Mouse (Mus musculus) intestine, embryonic 15.5 days (tissue): ENCODE results near the gene March9. TPM values are rescaled to one million over a fixed set of nuclear protein-coding genes. Genes with fewer than 3 reads are reported as not detected.
A peak's percentile ranks its signal among the peaks of the same experiment; 100 is the strongest.

Experiments
- ATAC-seq: fragments of 200-750 bp; cut with Nextera tagmentation; 2 replicates; pipeline ENCODE4 v1.8.0; 2017; ENCODE audit warnings: moderate TSS enrichment, moderate library complexity
- H3K27ac ChIP-seq: fragments of 300-500 bp; sonication (generic); 2 replicates; pipeline ENCODE4 v1.5.1; 2015; ENCODE audit warnings: mild to moderate bottlenecking, inconsistent platforms
- H3K27me3 ChIP-seq: fragments of 300-500 bp; sonication (generic); replicated peaks from 2 replicates; pipeline ENCODE4 v1.6.1; 2015; ENCODE audit warnings: inconsistent platforms
- H3K36me3 ChIP-seq: fragments of 300-500 bp; sonication (generic); 2 replicates; pipeline ENCODE4 v1.6.1; 2015; ENCODE audit warnings: inconsistent platforms
- H3K4me1 ChIP-seq: fragments of 300-500 bp; sonication (generic); replicated peaks from 2 replicates; pipeline ENCODE4 v1.6.1; 2015; ENCODE audit warnings: inconsistent platforms
- H3K4me2 ChIP-seq: fragments of 300-500 bp; sonication (generic); replicated peaks from 2 replicates; pipeline ENCODE4 v1.6.1; 2015; ENCODE audit warnings: mild to moderate bottlenecking, inconsistent platforms
- H3K4me3 ChIP-seq: fragments of 300-500 bp; sonication (generic); replicated peaks from 2 replicates; pipeline ENCODE4 v1.5.1; 2015; ENCODE audit warnings: inconsistent platforms
- H3K9ac ChIP-seq: fragments of 300-500 bp; sonication (generic); 2 replicates; pipeline ENCODE4 v1.6.1; 2015; ENCODE audit warnings: inconsistent platforms
- H3K9me3 ChIP-seq: fragments of 300-500 bp; sonication (generic); 2 replicates; pipeline ENCODE4 v1.6.1; 2016; ENCODE audit warnings: inconsistent platforms
- WGBS: fragments of 180-500 bp; shearing (Covaris S2); methylation state at CpG from one replicate; pipeline ENCODE4 v1.1.7; 2015; 5-methylcytosine and 5-hydroxymethylcytosine counted together
- polyA plus RNA-seq: library from polyadenylated mRNA; unstranded; fragments of >200 nt; fragmentation: Nextera tagmentation; extraction: Ambion mirVana; gene quantifications from 2 replicates; pipeline ENCODE4 v1.2.1, GENCODE M21; 2015

March9 gene
- polyA plus RNA-seq, 1 experiment from 2014 or later: 0.74 TPM

DNA sequence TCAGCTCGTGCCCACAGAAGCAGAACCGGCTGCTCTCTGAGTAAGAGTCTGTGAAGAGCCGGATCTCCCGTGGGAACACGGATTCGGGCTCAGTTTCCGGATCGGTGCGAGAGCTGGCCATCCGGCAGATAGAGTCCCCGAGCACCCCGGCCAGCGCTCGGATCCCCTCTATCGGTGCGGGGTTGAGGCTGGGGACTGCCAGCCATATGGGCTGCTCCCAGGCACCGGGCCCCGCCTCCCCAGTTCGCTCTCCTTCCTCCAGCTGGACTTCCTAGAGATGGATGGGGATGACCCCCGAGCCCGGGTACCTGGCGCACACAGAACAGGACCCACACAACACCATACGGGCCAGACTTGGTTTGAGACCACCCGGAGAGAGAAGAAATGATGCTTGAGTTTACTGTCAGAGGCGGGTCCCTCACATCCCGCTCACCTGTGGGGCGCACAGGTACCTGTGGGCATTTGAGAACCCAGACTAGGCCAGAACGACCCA is 18.7 kb downstream of the March9 start, which contains the start of the genes Mettl1 and Eef1akmt3:
Gene Mettl1, plus strand, starts transcription at position 141 of the 493 bp plus-strand sequence.
Gene Eef1akmt3, minus strand, starts transcription at position 240 of the 493 bp plus-strand sequence.
- Histone ChIP-seq H3K27me3 (0 out of 2 replicates have a peak, but pooled peaks cover 3% of the 10 kb centered on the region), H3K4me3 (peak within 1 kb of the TSS; percentile 85), H3K27ac (peak within 1 kb of the TSS; percentile 71), H3K36me3 (0 out of 2 replicates have a peak, but pooled peaks cover 2% of the 10 kb centered on the region), H3K4me2 (peak within 1 kb of the TSS; percentile 97), H3K9ac (peak within 1 kb of the TSS; percentile 69), H3K9me3 (no peaks in the 10 kb centered on the region), H3K4me1 (peaks cover 11% of the 10 kb centered on the region)
- peak; percentile 78 for ATAC-seq
- 1% methylated on average over 28 of the region's 28 CpGs for WGBS

DNA sequence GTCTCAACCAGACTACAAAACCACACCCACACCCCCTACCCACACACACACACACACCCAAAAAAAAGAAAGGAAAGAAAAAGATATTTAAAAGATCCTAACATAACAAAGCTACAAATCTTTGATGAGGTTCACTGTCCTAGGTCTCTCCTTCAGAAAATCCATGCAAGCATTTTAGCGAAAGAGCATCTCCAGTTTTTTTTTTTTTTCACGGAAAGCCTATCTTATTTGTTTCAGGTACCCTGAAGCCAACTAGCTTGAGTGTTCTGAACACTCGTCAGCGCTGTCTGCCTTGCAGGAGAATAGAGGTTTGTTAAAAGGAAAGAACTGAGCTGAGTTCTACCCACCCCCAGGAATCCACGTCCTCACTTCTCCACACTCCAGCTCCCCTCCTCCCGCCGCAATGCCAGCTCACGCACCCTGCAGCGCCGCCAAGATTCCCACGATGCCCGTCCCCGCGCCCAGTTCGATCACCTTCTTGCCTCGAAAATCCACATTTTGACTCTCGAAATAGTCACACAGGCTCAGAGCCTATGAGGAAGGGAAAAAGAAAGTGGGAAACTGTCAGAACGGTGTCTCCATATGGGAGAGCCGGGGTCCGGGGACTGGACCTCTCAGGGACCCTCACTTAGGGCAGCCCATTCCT is 19.3 kb downstream of the March9 start:
- H3K9ac ChIP-seq: peak overlapping the region; percentile 69
- no peak for ATAC-seq
- peaks cover 11% of the 10 kb centered on the region for H3K4me1 ChIP-seq
- no peaks in the 10 kb centered on the region for H3K36me3 ChIP-seq
- 0 out of 2 replicates have a peak, but pooled peaks cover 3% of the 10 kb centered on the region for H3K27me3 ChIP-seq
- WGBS: 2% methylated on average over 20 of the region's 20 CpGs
- H3K4me3 ChIP-seq: peak overlapping the region; percentile 85
- H3K9me3 ChIP-seq: no peaks in the 10 kb centered on the region
- H3K4me2 ChIP-seq: peak overlapping the region; percentile 97
- no peak overlapping the region; the same call in 1 of the 2 replicates for H3K27ac ChIP-seq

DNA sequence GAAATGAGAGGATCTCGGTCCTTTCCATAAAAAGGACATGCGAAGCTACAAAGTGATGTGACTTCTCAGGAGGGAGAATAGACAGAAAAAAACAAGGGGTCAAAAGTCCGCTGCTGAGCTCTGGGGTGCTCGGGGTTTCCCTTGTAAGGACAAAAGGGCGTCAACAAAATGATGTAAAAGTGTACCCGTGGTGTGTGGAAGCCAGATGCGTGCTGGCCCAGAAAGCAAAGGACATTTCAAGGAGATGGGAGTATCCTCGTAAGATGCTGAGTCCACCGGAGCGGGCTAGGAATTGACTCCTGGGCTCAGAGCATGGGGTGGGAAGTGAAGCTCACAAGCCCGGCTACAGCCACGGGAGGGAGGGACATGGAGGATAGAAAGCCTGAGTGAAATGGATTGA is 22.3 kb downstream of the March9 start:
- Histone ChIP-seq H3K27me3 (0 out of 2 replicates have a peak, but pooled peaks cover 3% of the 10 kb centered on the region), H3K4me1 (peaks cover 9% of the 10 kb centered on the region), H3K9me3 (no peaks in the 10 kb centered on the region), H3K36me3 (no peaks in the 10 kb centered on the region), H3K9ac (no peak overlapping the region), H3K27ac (no peak overlapping the region), H3K4me2 (no peak overlapping the region), H3K4me3 (no peak overlapping the region)
- ATAC-seq: no peak
- WGBS: 75% methylated on average over 12 of the region's 12 CpGs

DNA sequence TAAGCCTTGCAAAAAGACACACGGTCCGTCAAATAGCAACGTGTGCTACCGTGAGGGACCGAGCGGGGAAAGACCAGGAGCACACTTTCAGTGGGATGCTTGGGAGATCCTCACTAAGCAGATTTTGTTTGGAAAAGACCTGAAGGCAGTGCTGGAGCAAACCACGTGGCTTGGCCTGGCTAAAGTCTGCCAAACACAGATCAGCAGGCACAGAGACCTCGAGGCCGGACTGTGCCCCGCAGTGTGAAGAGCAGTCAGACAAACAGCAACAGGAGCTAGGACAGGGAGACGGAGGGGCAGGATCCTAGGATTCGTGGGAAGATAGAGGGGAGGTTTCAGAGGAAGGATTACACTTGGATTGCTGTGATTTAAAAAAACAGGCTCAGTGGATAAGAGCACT is 23.7 kb downstream of the March9 start:
- no peak for ATAC-seq
- H3K27me3 ChIP-seq: 0 out of 2 replicates have a peak, but pooled peaks cover 3% of the 10 kb centered on the region
- no peaks in the 10 kb centered on the region for H3K36me3 ChIP-seq
- H3K9ac ChIP-seq: no peak overlapping the region
- peaks cover 5% of the 10 kb centered on the region; the same call in 1 of the 2 replicates for H3K4me1 ChIP-seq
- H3K9me3 ChIP-seq: no peaks in the 10 kb centered on the region
- no peak overlapping the region for H3K4me2 ChIP-seq
- H3K4me3 ChIP-seq: no peak overlapping the region
- WGBS: 76% methylated on average over 12 of the region's 12 CpGs
- no peak overlapping the region for H3K27ac ChIP-seq

DNA sequence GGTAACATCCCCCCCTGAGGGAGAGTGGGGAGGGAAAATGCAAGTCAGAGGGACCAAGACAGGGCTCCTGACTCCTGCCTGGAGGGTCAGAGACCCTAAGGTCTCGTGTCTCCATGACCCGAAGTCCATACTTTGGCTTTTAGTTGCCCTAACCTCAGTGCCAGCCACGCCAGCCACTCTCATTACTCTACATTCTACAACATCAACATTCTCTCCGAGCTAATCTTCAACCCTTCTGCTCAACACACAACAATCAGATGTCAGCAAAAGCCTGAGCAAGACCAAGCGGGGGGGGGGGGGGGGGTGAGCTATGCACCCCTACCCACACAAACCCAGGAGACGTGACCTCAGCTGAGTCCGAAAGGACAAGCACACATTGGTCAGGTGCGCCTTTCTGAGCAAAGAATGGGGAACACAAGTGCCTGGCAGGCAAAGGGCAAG is 26.7 kb downstream of the March9 start:
- Histone ChIP-seq H3K4me3 (no peak overlapping the region), H3K36me3 (0 out of 2 replicates have a peak, but pooled peaks cover 1% of the 10 kb centered on the region), H3K4me2 (no peak overlapping the region), H3K4me1 (peaks cover 4% of the 10 kb centered on the region; the same call in 1 of the 2 replicates), H3K27me3 (no peaks in the 10 kb centered on the region), H3K9ac (no peak overlapping the region), H3K27ac (no peak overlapping the region), H3K9me3 (no peaks in the 10 kb centered on the region)
- 80% methylated on average over 8 of the region's 8 CpGs for WGBS
- no peak for ATAC-seq

DNA sequence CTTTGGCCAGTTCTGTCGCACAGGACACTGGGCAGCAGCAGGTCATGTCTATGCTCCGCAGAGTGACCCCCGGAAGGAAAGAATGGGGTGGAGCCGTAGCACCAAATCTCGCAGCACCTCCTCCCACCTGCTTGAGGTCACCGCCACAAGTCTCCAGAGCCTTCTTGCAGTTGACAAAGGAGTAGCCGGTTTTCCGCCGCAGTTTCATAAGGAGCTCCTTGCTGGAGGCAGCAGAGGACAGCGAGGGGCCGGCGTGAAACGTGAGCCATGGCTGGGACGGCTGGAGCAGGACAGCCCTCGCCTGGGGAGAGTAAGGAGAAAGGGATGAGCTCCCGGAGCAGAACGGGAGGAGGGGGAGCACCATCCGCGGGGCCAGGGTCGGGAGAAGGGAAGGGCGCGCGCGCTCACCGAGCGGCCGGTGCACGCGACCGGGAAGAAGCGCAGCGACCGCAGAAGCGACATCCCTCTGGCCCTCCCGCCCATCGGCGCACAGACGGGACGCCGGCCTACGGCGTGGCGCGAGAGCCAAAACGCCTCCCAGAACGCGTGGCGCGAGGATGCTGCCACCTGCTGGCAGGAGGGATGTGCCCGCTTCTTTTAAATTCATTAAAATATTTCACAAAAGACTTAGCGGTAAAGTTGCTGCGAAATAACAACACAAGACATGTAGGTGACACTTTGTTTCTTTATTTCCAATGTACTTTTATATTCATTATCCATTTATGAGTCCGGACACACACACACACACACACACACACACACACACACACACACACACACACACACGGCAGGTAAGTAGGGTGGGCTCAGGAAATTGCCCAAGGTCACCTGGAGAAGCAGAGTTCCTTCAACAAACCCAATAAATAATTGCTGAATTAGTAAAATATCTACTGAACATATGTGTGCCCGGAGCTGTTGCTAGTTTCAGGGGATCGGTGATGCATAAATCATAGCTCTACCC is 29.4 kb downstream of the March9 start, which contains the start of gene Tsfm:
Gene Tsfm, minus strand, starts transcription at position 505 of the 961 bp plus-strand sequence.
- H3K27me3 ChIP-seq: no peaks in the 10 kb centered on the region
- no peaks in the 10 kb centered on the region for H3K9me3 ChIP-seq
- WGBS: 5% methylated on average over 56 of the region's 56 CpGs
- peak within 1 kb of the TSS; percentile 63 for H3K4me2 ChIP-seq
- H3K27ac ChIP-seq: peak within 1 kb of the TSS; percentile 72
- peak within 1 kb of the TSS; percentile 86 for H3K9ac ChIP-seq
- H3K4me3 ChIP-seq: peak within 1 kb of the TSS; percentile 80
- H3K4me1 ChIP-seq: peaks cover 4% of the 10 kb centered on the region; the same call in 1 of the 2 replicates
- peak; percentile 92 for ATAC-seq
- H3K36me3 ChIP-seq: peaks cover 13% of the 10 kb centered on the region; the same call in 1 of the 2 replicates

DNA sequence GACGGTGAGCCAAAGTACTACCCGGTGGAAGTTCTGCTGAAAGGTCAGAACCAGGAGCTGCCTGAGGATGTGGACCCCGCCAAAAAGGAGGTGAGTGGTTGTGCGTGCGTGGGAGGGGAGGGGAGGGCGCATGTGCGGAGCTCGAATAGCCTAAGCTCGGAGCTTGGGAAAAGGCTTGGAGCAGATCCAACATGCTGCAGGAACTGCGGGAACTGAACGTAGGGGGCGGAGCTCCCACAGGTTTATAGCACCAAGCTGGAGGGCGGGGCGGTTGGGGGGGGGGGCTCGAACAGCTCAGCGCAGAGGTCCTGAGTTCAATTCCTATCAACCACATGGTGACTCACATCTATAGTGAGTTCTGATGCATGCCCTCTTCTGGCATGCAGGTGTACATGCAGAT is 41.6 kb downstream of the March9 start:
- WGBS: 73% methylated on average over 16 of the region's 16 CpGs
- no peak overlapping the region for H3K4me3 ChIP-seq
- H3K4me2 ChIP-seq: no peak overlapping the region
- H3K27me3 ChIP-seq: no peaks in the 10 kb centered on the region
- no peak for ATAC-seq
- H3K9me3 ChIP-seq: no peaks in the 10 kb centered on the region
- H3K9ac ChIP-seq: no peak overlapping the region
- peaks cover 4% of the 10 kb centered on the region; the same call in 1 of the 2 replicates for H3K36me3 ChIP-seq
- H3K4me1 ChIP-seq: no peaks in the 10 kb centered on the region
- H3K27ac ChIP-seq: no peak overlapping the region

DNA sequence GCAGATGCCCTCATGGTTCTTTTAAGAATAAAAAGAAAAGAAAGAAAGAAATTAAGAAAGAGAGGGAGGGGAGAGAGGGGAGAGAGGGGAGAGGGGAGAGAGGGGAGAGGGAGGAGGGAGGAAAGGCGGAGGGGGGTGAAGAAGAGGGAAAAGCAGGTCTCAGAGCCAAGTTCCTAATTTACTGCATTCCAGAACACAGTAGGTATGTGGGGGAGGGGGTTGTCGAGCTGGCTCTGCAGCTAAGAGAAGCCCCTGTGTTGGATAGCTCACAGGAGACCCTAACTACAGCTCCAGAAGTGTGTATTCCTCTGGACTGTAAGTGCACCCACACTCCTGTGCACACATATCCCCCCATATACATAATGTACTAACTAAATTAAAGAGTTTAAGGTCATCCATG is 42.9 kb downstream of the March9 start:
- Histone ChIP-seq H3K4me1 (no peaks in the 10 kb centered on the region), H3K9ac (no peak overlapping the region), H3K36me3 (no peaks in the 10 kb centered on the region), H3K27ac (no peak overlapping the region), H3K9me3 (no peaks in the 10 kb centered on the region), H3K27me3 (no peaks in the 10 kb centered on the region), H3K4me3 (no peak overlapping the region), H3K4me2 (no peak overlapping the region)
- ATAC-seq: no peak
- 18% methylated on average over 2 of the region's 2 CpGs for WGBS

DNA sequence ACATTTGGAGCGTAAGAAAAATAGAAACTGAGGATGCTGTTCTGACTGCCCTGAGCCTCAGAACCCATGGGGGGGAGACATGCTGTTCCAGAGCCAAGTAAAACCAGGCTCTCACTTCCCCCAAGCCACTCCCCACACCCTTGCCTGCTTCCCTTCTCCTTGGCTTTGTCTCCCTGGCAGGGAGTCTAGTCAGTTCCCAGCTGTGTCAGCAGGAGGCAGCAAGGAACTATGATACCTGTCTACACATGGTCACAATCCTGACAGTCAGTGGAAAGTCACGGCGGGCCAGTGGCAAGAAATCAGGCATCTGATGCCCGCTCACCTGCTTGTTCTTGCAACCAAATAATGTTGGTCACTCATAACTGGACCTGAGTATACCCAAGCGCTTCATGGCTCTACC is 43.5 kb downstream of the March9 start:
- Histone ChIP-seq H3K4me1 (no peaks in the 10 kb centered on the region), H3K9me3 (no peaks in the 10 kb centered on the region), H3K4me2 (no peak overlapping the region), H3K4me3 (no peak overlapping the region), H3K9ac (no peak overlapping the region), H3K27ac (no peak overlapping the region), H3K36me3 (no peaks in the 10 kb centered on the region), H3K27me3 (no peaks in the 10 kb centered on the region)
- WGBS: 59% methylated on average over 5 of the region's 5 CpGs
- ATAC-seq: peak; percentile 36; the same call in 1 of the 2 replicates
